Mouse (Mus musculus): ENCODE measurements at regions not wholly inside any gene's neighbourhood (a gene's known extent, or its start where the extent isn't known, plus 50 kb on each side); places are given as distances from the start of the nearest gene placed in this dataset.

DNA sequence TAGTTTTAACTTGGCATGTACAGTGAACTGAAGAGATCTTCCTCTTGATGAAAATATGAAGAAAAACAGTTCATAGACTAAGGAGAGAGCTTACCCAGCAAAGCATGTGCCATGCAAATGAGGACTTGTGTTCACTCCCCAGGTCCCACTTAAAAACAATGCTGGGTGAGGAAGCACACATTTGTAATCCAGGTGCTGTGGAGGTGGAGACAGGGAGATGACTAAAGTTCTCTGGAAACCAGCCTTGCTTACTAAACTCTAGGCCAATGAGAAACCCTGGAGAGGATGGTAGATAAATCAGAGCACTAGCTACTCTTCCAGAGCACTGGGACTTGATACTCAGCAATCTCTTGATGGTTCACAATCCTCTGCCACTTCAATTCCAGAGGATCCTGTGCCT, 678.8 kb downstream of the Actr3 start:
- intact Hi-C loops (cut with DNase I) = no loop called here

DNA sequence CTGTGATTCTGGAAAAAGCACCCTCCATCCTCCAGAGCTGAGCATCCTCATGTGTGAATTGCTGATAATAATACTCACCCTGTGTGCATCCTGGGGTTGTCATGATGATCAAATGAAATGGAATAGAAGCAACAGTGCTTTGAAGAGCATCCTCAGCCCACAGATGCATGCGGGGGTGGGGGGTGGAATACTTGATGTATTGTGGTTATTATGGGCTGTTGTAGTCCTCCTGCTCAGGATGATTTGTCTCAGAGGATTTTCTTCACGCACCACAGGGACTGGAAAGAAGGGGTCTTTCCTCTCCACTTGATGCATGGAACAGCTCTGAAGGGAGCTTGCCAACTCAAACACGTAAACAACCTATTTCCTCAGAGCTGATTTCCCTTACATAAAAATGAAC, 694.4 kb upstream of the Dpp10 start:
- DNase-seq (ENCODE audit: low spot score in 2 of 2) = peak in 1 of 2 experiments; percentile 39

More for the DNA sequence above, 678.8 kb downstream of the Actr3 start:
- DNase-seq (ENCODE audit: low spot score in 2 of 2) = peak in 1 of 2 experiments; percentile 53

DNA sequence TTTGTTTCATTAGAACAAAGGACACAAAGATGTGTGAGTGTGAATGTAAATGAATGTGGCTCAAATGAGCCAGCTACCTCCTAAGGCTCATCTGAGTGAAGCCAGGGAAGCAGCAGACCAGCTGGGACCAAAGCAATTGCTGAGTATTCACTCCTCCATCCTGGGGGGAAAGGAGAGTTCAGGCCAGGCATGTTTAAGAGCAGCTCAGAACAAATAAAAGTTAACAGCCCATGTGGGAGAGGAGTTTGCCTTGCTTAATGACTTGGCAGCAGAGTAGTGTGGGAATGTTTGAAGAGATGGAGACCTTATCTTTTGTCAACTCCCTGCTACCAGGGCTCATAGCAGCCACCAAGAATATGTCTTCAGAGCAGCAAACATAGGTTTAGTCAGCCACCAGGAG, 685.0 kb upstream of the Dpp10 start:
- no peak for DNase-seq (ENCODE audit: low spot score in 2 of 2)
- intact Hi-C loops (cut with DNase I) = no loop called here

More for the DNA sequence above, 694.4 kb upstream of the Dpp10 start:
- intact Hi-C loops (cut with DNase I) = no loop called here

DNA sequence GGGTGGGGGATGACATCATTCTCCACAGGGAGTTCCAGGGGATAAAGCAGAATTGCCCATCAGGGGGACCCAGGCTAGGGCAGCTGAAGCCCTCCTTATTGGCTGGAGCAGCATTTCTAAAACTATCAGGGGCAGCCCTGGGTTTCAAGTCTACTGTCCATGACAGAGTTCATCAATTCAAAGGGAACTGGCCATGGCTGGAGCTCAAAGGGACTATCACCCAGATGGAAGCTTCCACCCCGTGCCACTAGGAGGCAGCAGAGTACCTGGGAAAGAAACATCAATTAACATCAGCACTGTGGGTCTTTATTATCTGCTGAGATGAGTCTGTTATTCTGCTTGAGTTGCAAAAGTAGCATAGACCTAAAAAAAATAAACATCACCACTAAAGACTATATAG, 672.7 kb upstream of the Dpp10 start:
- intact Hi-C loops (cut with DNase I) = loop anchor here (2.0 to 10.0 kb wide), 3 partner anchors 517 to 857 kb away; no protein-coding TSS in a partner anchor
- DNase-seq (ENCODE audit: low spot score in 2 of 2) = peak; percentile 64 to 83

DNA sequence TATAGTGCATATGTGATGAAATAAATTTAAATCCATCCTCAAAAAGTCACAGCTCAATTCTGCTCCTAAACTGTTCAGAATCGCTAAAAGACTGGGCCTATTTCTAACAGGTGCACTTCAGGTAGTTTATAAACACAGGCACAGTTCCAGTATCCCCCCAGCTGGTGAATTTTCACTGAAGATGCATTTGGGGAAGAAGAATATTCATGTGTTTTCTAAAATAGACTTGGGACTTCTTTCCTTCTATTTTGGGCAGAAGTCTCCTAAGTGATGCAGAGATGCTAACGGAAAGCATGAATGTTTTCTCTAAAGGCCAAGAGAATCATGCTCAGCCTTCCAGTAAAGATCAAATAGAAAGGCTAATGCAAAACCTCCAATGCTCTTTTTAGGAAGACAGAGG, 660.9 kb upstream of the Dpp10 start:
- DNase-seq (ENCODE audit: low spot score in 2 of 2) = peak in 1 of 2 experiments; percentile 69
- intact Hi-C loops (cut with DNase I) = no loop called here

- intact Hi-C loops (cut with DNase I) = no loop called here
- no peak for DNase-seq (ENCODE audit: low spot score in 2 of 2)
Measured at GRCm38 (mm10) chr1:124674420-124674819, 629.1 kb upstream of the Dpp10 start.

GRCm38 (mm10) chr1:124652872-124653271, 607.5 kb upstream of the Dpp10 start:
- no peak for DNase-seq (ENCODE audit: low spot score in 2 of 2)
- intact Hi-C loops (cut with DNase I) = no loop called here

DNA sequence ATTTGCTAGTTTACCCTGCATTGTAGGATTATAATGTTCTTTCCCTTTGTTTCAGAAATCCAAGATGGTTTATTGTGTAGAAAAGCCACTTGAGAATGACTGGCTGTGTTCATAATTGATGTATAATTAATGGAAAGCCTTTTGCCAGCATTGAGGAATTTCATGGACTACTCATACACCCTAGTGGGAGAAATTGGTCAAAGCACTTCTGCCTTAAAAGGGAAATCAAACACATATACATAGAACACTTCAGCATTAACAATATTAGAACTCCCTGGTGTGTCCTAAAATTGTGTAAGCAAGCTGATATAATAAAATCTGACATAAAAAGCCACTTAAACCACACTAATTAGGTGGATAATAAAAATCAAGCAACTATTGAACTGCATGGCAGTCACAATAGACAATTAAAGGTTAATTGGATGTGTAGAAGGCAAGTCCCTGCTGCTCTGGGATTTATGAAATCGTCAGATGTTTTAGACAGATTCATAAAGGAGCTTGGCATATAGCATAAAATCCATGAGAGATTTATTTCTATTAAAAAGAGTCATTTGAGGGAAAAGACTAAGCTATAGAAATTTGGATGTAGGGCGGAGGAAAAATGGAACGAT, 607.0 kb upstream of the Dpp10 start:
- intact Hi-C loops (cut with DNase I) = no loop called here
- peak in 1 of 2 experiments; percentile 14 for DNase-seq (ENCODE audit: low spot score in 2 of 2)

- intact Hi-C loops (cut with DNase I) = no loop called here
- no peak for DNase-seq (ENCODE audit: low spot score in 2 of 2)
Measured at GRCm38 (mm10) chr1:124635246-124635768, 589.9 kb upstream of the Dpp10 start.

DNA sequence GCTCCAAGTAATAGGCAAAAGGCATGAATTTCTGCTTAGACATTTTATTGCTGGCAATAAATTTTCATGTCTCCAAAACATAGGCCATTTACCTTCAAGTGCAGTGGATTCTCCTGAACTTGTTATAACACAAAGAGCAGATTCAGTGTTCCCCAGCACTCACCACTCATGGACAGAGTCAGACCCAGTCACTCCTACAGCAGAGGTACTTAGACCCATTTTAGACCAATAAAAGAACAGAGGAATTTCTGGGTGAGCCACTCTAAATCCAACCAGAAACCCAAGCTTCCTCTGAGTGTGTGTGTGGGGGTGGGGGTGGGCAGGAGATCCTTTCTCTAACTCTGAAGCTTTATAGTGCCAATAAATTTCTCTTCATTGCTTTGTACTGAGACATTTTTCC, 584.7 kb upstream of the Dpp10 start:
- DNase-seq (ENCODE audit: low spot score in 2 of 2) = no peak
- intact Hi-C loops (cut with DNase I) = no loop called here

DNA sequence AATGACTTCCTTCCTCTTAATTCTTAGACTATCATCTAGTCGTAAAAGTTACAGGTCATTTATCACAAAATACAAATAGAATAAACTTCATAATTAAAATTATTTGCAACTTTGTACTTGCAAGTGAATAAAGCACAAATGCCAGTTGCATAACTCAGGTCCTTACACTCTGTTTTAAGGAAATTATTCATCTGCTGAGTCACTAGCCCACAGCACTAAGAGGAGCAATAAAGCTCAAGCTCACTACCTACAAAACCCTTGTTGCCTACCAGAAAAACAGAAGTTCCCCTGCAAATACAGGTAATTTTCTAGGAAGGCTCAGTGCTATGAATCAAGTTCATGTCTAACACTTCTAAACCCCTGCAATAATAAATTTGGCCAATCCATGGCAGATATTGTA, 539.3 kb upstream of the Dpp10 start:
- peak in 1 of 2 experiments; percentile 29 for DNase-seq (ENCODE audit: low spot score in 2 of 2)
- intact Hi-C loops (cut with DNase I) = no loop called here

Data from left cerebral cortex, postnatal 25 days (tissue).